Mouse (Mus musculus) heart, adult 18-20 months (tissue): ENCODE data around the gene Dnajb12. TPM values are rescaled to one million over a fixed set of nuclear protein-coding genes. Genes with fewer than 3 reads are reported as not detected.

Experiments used
- DNase-seq, 2 experiments: peaks; one replicate each; pipeline ENCODE4 v3.0.0; 2021 to 2022; ENCODE audit warnings: mixed read lengths in 1 of 2
- total RNA-seq, 2 experiments: library from RNA; stranded (reverse); gene quantifications; 2 replicates each; pipeline ENCODE4 v1.2.3; 2021

Gene Dnajb12
- total RNA-seq, 2 experiments from 2014 or later, result 38.6 to 42.3 TPM

DNA sequence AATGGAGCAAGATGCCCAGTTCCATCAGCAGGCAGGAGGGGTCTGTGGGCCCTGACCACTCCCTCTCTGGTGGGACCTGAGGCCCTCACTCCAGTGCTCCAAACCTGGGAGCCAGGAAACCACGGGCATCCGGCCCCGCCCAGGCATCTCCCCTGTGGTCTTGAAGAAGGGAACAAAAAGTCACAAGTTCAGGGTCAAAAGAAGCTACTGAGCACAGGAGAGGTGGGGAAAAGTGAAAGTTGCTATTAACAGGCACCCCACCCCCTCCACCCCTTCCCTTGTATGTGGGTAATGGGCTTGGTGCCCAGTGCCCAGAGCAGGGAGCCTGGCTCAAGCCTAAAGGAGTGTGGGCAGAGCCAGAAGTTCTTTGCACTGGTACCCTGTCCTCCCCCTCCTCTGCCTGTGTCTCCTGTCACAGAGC is 17.6 kb downstream of the Dnajb12 start:
- DNase-seq, result peak in 1 of 2 experiments; percentile 79

DNA sequence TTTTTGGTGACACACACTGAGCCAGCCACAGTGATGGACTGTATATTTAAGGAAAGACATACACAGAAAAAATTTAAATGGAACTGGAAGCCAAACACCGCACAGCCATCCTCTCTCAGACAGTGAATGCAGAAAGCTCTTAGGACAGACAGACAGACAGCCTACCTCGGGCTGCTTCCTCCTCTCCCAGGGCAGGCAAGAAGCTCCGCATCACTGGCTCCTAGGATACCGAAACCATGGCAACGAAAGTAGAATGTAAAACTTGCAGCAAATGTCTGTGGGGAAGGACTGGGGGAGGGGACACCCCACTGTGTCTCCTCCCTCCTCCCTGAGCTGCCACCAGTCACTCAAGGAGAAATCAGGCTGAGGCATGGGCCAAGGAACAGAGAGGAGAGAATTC is 18.2 kb downstream of the Dnajb12 start:
- no peak for DNase-seq

- no peak for DNase-seq
These were observed 18.9 kb downstream of the Dnajb12 start for GRCm38 (mm10) chr10:59898180-59898778.

- no peak for DNase-seq
These were observed 19.6 kb downstream of the Dnajb12 start for GRCm38 (mm10) chr10:59898935-59899334.

DNA sequence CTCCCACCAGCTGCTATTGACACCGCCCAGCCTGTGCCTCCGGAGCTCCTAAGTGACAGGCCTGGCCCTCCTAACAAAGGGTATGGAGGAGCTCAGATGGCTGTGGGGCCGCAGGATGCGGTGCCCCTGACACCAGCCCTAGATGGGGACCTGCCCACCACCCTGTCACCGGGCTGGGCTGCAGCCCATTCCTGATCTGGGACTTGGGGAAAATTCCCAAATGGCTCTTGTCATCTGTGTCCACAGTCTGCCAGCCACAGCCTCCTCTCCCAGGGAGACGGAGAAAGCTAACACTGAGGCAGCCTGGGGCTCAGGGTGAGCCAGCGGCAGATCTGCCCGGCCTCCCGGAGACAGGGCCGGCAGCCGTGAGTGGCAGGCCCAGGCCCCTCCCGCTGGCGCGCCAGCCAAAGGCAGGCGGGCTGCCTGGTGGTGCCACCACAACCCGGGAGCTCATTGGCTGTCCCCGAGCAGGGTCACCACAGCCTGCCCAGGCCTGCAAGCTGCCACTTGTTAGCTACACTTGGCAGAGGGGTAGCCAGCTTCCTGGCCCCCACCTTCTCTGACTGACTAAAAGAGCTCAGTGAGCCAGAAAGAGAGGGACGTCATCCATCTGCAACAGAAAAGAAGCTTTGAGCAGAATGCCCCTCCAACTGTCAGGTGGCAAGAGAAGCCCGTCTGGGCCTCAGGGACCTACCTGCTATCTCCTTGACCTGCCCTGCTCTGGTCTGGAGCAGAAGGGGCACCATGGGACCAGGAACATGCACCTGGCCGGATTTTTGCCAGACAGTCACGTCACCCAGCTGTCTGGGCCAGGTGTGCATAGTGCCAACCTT is 20.2 kb downstream of the Dnajb12 start:
- DNase-seq, result peak; percentile 78 to 91

DNA sequence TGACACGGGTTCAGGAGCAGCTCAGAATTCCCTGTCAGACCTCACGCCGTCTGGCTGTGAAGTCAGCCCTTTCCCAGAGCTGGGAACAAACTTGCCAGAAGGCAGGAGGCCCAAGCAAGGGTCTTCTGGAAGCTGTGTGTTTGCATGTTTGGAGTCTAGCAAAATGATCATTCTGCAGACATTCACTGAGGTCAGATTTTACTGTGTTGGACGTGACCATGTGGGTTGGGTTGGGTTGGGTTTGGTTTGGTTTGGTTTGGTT is 20.7 kb downstream of the Dnajb12 start:
- DNase-seq, result no peak

DNA sequence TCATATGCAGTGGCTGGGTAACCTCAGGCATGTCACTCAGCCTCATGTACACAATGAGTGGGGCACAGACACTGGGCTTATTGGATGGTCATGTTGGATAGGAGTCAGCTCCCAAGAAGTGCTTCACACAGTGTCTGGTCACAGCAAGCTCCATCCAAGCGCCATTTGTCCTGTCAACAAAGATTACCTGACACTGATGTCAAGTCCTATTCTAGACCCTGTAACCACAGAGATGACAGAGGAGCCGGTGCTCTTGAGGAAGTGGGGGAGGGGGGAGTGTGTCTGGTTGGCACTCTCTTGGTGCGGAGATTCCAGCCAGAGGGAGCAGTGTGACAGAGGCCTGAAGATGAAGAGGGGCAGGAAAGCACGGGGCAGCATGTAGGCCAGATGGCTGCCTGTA is 21.6 kb downstream of the Dnajb12 start:
- DNase-seq, result peak; percentile 68 to 80

- DNase-seq, result no peak
These were observed 22.1 kb downstream of the Dnajb12 start for GRCm38 (mm10) chr10:59901463-59901862.

GRCm38 (mm10) chr10:59901986-59902605 is 22.7 kb downstream of the Dnajb12 start:
- DNase-seq, result no peak

GRCm38 (mm10) chr10:59902606-59902990 is 23.2 kb downstream of the Dnajb12 start:
- no peak for DNase-seq

DNA sequence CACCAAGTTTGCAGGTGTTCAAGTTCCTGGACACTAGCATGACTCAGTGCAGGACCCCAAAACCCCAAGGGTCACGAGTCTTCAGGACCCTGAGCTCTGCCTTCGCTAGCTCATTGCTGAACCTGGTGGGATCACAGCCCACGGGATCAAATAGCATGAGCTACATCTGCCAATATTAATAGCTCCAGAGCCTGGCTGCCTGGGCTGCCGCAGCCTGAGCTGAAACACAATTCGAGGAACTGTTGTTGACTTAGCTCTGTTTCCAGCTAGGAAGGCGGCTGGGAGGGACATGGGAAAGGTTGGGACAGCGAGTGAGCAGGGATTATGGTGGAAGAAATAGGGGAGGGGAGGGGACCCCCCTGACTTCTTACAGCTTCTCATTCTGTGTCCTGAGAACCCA is 23.8 kb downstream of the Dnajb12 start:
- DNase-seq, result no peak

GRCm38 (mm10) chr10:59907080-59907609 is 27.8 kb downstream of the Dnajb12 start:
- DNase-seq, result no peak

- no peak for DNase-seq
These were observed 28.4 kb downstream of the Dnajb12 start for GRCm38 (mm10) chr10:59907695-59908299.

- no peak for DNase-seq
These were observed 29.5 kb downstream of the Dnajb12 start for GRCm38 (mm10) chr10:59908776-59909315.

GRCm38 (mm10) chr10:59909357-59909847 is 30.0 kb downstream of the Dnajb12 start:
- DNase-seq, result peak; percentile 81 to 85

- no peak for DNase-seq
These were observed 31.7 kb downstream of the Dnajb12 start for GRCm38 (mm10) chr10:59911091-59911490.

- DNase-seq, result peak; percentile 51 to 83
These were observed 32.3 kb downstream of the Dnajb12 start for GRCm38 (mm10) chr10:59911561-59912198.

DNA sequence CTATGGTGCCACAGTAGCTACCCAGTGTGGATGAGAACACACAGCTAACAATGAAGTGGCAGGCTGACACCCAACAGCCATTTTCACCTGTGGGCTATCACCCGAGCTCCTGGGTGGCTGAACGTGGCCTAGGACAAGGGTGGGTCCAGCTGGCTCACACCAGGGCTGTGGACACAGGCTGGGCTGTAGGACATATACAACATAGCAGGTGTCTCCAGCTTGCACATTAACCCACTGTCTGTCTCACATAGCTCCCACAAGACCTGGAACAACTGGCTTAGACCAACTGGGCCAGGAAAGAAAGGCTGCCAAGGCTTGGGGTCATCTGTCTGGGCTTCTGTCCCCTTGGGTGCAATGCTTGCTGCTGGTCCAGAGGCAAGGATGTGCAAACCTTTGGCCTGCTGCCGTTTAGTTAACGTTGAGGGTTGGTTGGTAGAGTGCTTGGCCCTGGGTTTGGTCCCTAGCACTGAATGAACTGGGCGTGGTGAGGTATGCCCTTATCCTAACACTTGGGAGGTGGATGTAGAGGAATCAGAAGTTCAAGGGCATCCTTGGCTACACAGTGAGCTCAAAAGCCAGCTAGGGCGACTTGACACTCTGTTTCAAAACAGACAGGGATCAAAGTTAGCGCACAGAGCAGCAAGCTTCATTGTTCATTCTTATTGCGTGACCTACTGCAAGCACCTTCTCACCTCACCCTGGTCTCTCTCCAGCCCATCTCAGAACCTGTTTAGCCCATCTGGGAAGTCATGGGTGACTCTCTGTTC is 36.0 kb downstream of the Dnajb12 start:
- peak; percentile 49 to 63 for DNase-seq

- DNase-seq, result peak; percentile 90 to 94
These were observed 36.8 kb downstream of the Dnajb12 start for GRCm38 (mm10) chr10:59916159-59916558.

DNA sequence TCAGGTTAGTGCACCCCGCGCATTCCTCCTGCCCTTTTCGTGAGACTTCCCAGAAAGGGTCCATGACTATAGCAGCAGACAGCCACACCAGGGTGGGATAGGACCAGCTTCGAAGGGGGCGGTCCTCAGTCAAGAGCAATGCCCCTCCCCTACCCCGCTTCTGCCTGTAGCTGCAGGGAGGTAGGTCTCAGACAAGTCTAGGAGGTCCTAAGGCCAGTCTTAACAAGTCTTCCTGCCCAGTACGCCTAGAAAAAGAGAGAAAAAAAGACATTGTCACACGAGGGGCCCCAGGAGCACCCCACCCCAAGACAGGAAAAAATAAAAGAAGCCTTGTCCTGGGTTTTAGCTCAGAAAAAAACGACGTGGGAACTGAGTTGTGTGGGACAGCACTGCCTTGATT is 37.3 kb downstream of the Dnajb12 start:
- peak in 1 of 2 experiments; percentile 64 for DNase-seq

DNA sequence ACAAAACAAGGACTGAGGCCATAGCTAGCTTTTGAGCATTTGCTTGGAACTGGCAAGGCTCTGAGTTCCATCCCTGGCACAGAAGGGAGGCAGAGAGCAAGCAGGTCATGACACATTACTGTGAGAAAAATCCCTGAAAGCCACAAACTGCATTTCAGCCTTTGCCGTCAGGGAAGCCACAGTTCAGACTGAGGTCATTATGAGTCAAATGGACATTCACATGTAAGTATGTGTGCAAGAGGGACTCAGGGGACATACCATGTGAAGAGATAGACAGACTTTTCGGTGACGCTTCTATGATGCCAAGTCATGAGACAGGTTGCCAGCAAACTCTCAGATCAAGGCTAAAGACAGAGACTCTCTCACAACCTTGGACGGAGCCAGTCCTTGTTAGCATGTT is 38.8 kb downstream of the Dnajb12 start:
- DNase-seq, result no peak
